Mouse (Mus musculus) erythroid progenitor cell, adult 5-6 weeks (primary cell): Measurements from ENCODE around the gene Ints3. TPM values are rescaled to one million over a fixed set of nuclear protein-coding genes. Genes with fewer than 3 reads are reported as not detected.
"Not testable (repeated sequence)": the region's sequence is repeated elsewhere in the genome, so short reads cannot be mapped to it uniquely, and the experiment has no call there.

Source experiments
- ATAC-seq: replicated peaks from 2 replicates; pipeline ENCODE4 v1.8.0; 2016; ENCODE audit warnings: moderate number of reproducible peaks, mild to moderate bottlenecking, moderate TSS enrichment, inconsistent platforms; ENCODE audit not compliant: poor library complexity, low FRiP score, severe bottlenecking
- total RNA-seq, 2 experiments: library from RNA; stranded (forward) in 1 of 2; stranded (reverse) in 1 of 2; fragments of 150-400 nt in 1 of 2; fragments of 186-747, 209-891 nt in 1 of 2; gene quantifications; 2 replicates each; pipeline versions ENCODE4 v1.2.3 to v1.2.4; 2015 to 2017; ENCODE audit warnings: low replicate concordance in 2 of 2

Ints3 gene
- total RNA-seq, 2 experiments from 2014 or later = 6.7 to 13.2 TPM

DNA sequence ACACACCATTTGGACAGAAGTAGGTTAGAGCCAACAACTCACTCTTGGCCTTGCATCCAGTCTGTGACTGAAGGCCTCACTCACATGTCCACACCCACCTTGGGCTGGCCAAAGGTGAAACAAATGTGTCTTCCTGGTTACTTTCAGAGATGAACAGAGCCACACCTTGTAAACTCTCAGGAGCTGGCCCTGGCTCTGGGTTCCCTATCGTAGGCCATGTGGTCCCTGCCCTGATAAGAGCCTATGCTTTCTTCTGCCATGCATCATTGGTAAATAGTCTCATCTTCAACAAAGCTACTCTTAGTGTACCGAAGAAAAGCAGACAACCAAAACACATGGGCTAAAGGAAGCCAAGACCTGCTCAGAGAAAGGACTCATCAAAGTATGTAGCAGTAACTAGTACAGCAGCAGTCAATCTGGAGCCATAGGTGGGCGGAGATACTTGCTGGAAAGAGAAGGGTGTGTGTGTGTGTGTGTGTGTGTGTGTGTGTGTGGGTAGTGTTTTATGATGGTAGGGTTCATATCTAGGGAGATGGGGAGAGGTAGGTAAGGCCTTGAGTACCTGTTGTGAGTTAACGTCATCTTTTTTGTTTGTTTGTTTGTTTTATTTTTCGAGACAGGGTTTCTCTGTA is 66.3 kb downstream of the Ints3 start:
- no peak for ATAC-seq

- no peak for ATAC-seq
These were observed 71.1 kb downstream of the Ints3 start for GRCm38 (mm10) chr3:90362346-90362745.

GRCm38 (mm10) chr3:90361476-90361875 is 71.9 kb downstream of the Ints3 start:
- ATAC-seq = no peak

DNA sequence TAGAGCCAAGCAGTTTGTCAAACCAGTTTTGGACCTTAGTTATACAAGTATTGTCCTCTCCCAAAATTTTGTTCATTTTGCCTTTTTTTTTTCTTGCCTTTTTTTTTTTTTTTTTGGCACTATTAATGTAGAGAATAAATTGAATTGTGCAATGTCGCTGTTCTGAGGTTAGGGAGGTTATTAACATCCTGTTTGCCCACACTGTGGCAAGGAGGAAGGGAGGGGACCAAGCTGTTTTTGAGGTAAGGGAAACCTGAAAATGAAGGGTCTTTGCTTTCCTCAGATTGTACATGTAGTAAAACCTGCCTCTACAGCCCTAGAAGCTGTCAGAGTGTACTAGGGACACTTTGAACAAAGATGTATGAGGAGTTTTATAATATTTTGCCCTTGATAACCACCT is 74.2 kb downstream of the Ints3 start:
- no peak for ATAC-seq

GRCm38 (mm10) chr3:90357959-90358358 is 75.5 kb downstream of the Ints3 start:
- ATAC-seq = no peak

GRCm38 (mm10) chr3:90347847-90348246 is 85.6 kb downstream of the Ints3 start:
- no peak for ATAC-seq

DNA sequence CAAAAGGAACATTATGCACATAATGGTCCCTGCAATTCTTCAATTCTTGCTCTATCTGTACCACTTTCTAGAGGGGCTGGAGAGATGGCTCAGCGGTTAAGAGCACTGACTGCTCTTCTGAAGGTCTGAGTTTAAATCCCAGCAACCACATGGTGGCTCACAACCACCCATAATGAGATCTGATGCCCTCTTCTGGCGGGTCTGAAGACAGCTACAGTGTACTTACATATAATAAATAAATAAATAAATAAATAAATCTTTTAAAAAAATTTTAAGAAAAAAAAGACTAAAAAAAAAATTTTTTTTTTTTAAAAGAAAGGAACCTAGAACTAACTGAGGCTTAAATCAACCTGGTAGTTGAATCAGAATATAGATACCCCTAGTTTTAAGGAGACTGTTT is 90.6 kb downstream of the Ints3 start:
- not testable (repeated sequence) for ATAC-seq

Other genes starting within 250 kb of the Ints3 start
- gene Rps27, start 220.0 kb downstream of the Ints3 start, total RNA-seq (2015; ENCODE audit: low replicate concordance) = 1,008 and 1,082 TPM in 2 replicates
- gene Rps27, start 220.0 kb downstream of the Ints3 start, total RNA-seq (2017; ENCODE audit: low replicate concordance) = 1,107 and 1,635 TPM in 2 replicates
- not detected in 2 replicates for gene Rab13, start 219.9 kb downstream of the Ints3 start, total RNA-seq (2015; ENCODE audit: low replicate concordance)
- gene Rab13, start 219.9 kb downstream of the Ints3 start, total RNA-seq (2017; ENCODE audit: low replicate concordance) = 0.39 and 0.53 TPM in 2 replicates
- gene Jtb, start 202.0 kb downstream of the Ints3 start, total RNA-seq (2015; ENCODE audit: low replicate concordance) = 10.9 and 46.5 TPM in 2 replicates
- gene Jtb, start 202.0 kb downstream of the Ints3 start, total RNA-seq (2017; ENCODE audit: low replicate concordance) = 1.9 and 9.1 TPM in 2 replicates
- gene Creb3l4, start 190.1 kb downstream of the Ints3 start, total RNA-seq (2015; ENCODE audit: low replicate concordance) = not detected in 2 replicates
- not detected in 2 replicates for gene Creb3l4, start 190.1 kb downstream of the Ints3 start, total RNA-seq (2017; ENCODE audit: low replicate concordance)
- gene Slc39a1, start 185.4 kb downstream of the Ints3 start, total RNA-seq (2015; ENCODE audit: low replicate concordance) = 2.1 and 5.0 TPM in 2 replicates
- gene Slc39a1, start 185.4 kb downstream of the Ints3 start, total RNA-seq (2017; ENCODE audit: low replicate concordance) = 2.2 and 7.4 TPM in 2 replicates
- 10.8 and 14.3 TPM in 2 replicates for gene Crtc2, start 179.5 kb downstream of the Ints3 start, total RNA-seq (2015; ENCODE audit: low replicate concordance)
- gene Crtc2, start 179.5 kb downstream of the Ints3 start, total RNA-seq (2017; ENCODE audit: low replicate concordance) = 5.3 and 16.5 TPM in 2 replicates
- 13.3 and 40.2 TPM in 2 replicates for gene Dennd4b, start 168.4 kb downstream of the Ints3 start, total RNA-seq (2015; ENCODE audit: low replicate concordance)
- 3.2 and 13.5 TPM in 2 replicates for gene Dennd4b, start 168.4 kb downstream of the Ints3 start, total RNA-seq (2017; ENCODE audit: low replicate concordance)
- gene Gatad2b, start 140.4 kb downstream of the Ints3 start, total RNA-seq (2015; ENCODE audit: low replicate concordance) = 55.8 and 59.8 TPM in 2 replicates
- 47.2 and 47.7 TPM in 2 replicates for gene Gatad2b, start 140.4 kb downstream of the Ints3 start, total RNA-seq (2017; ENCODE audit: low replicate concordance)
- gene Slc27a3, start 43.7 kb downstream of the Ints3 start, total RNA-seq (2015; ENCODE audit: low replicate concordance) = not detected in 2 replicates
- gene Slc27a3, start 43.7 kb downstream of the Ints3 start, total RNA-seq (2017; ENCODE audit: low replicate concordance) = 1.0 TPM in 1 of 2 replicates, not detected in the other
- not detected in 2 replicates for gene Npr1, start 32.2 kb upstream of the Ints3 start, total RNA-seq (2015; ENCODE audit: low replicate concordance)
- not detected in 2 replicates for gene Npr1, start 32.2 kb upstream of the Ints3 start, total RNA-seq (2017; ENCODE audit: low replicate concordance)
- gene Ilf2, start 42.5 kb upstream of the Ints3 start, total RNA-seq (2015; ENCODE audit: low replicate concordance) = 61.6 and 86.5 TPM in 2 replicates
- gene Ilf2, start 42.5 kb upstream of the Ints3 start, total RNA-seq (2017; ENCODE audit: low replicate concordance) = 93.7 and 150 TPM in 2 replicates
- gene Snapin, start 57.4 kb upstream of the Ints3 start, total RNA-seq (2015; ENCODE audit: low replicate concordance) = 11.3 and 17.7 TPM in 2 replicates
- gene Snapin, start 57.4 kb upstream of the Ints3 start, total RNA-seq (2017; ENCODE audit: low replicate concordance) = 13.1 and 16.4 TPM in 2 replicates
- 78.9 and 101 TPM in 2 replicates for gene Chtop, start 75.9 kb upstream of the Ints3 start, total RNA-seq (2015; ENCODE audit: low replicate concordance)
- gene Chtop, start 75.9 kb upstream of the Ints3 start, total RNA-seq (2017; ENCODE audit: low replicate concordance) = 47.3 and 66.6 TPM in 2 replicates
- 27.7 and 33.9 TPM in 2 replicates for gene S100a1, start 80.8 kb upstream of the Ints3 start, total RNA-seq (2015; ENCODE audit: low replicate concordance)
- 18.2 and 22.8 TPM in 2 replicates for gene S100a1, start 80.8 kb upstream of the Ints3 start, total RNA-seq (2017; ENCODE audit: low replicate concordance)
- gene S100a13, start 80.8 kb upstream of the Ints3 start, total RNA-seq (2015; ENCODE audit: low replicate concordance) = 8.8 and 10.8 TPM in 2 replicates
- 6.7 and 9.5 TPM in 2 replicates for gene S100a13, start 80.8 kb upstream of the Ints3 start, total RNA-seq (2017; ENCODE audit: low replicate concordance)
- gene S100a14, start 93.2 kb upstream of the Ints3 start, total RNA-seq (2015; ENCODE audit: low replicate concordance) = not detected in 2 replicates
- gene S100a14, start 93.2 kb upstream of the Ints3 start, total RNA-seq (2017; ENCODE audit: low replicate concordance) = not detected in 2 replicates
- not detected in 2 replicates for gene S100a16, start 103.6 kb upstream of the Ints3 start, total RNA-seq (2015; ENCODE audit: low replicate concordance)
- gene S100a16, start 103.6 kb upstream of the Ints3 start, total RNA-seq (2017; ENCODE audit: low replicate concordance) = not detected in 2 replicates
- gene S100a3, start 127.0 kb upstream of the Ints3 start, total RNA-seq (2015; ENCODE audit: low replicate concordance) = not detected in 2 replicates
- gene S100a3, start 127.0 kb upstream of the Ints3 start, total RNA-seq (2017; ENCODE audit: low replicate concordance) = not detected in 2 replicates
- not detected in 2 replicates for gene S100a2, start 156.6 kb upstream of the Ints3 start, total RNA-seq (2015; ENCODE audit: low replicate concordance)
- gene S100a2, start 156.6 kb upstream of the Ints3 start, total RNA-seq (2017; ENCODE audit: low replicate concordance) = not detected in 2 replicates
- gene Gm42674, start 168.3 kb upstream of the Ints3 start, total RNA-seq (2015; ENCODE audit: low replicate concordance) = not detected in 2 replicates
- gene Gm42674, start 168.3 kb upstream of the Ints3 start, total RNA-seq (2017; ENCODE audit: low replicate concordance) = not detected in 2 replicates
- gene S100a4, start 170.1 kb upstream of the Ints3 start, total RNA-seq (2015; ENCODE audit: low replicate concordance) = 36.9 and 83.6 TPM in 2 replicates
- gene S100a4, start 170.1 kb upstream of the Ints3 start, total RNA-seq (2017; ENCODE audit: low replicate concordance) = 29.4 and 37.4 TPM in 2 replicates
- not detected in 2 replicates for gene S100a5, start 174.9 kb upstream of the Ints3 start, total RNA-seq (2015; ENCODE audit: low replicate concordance)
- not detected in 2 replicates for gene S100a5, start 174.9 kb upstream of the Ints3 start, total RNA-seq (2017; ENCODE audit: low replicate concordance)
- 132 and 138 TPM in 2 replicates for gene S100a6, start 179.3 kb upstream of the Ints3 start, total RNA-seq (2015; ENCODE audit: low replicate concordance)
- 41.6 and 73.8 TPM in 2 replicates for gene S100a6, start 179.3 kb upstream of the Ints3 start, total RNA-seq (2017; ENCODE audit: low replicate concordance)
- not detected in 2 replicates for gene S100a7a, start 220.4 kb upstream of the Ints3 start, total RNA-seq (2015; ENCODE audit: low replicate concordance)
- gene S100a7a, start 220.4 kb upstream of the Ints3 start, total RNA-seq (2017; ENCODE audit: low replicate concordance) = not detected in 2 replicates
- gene S100a8, start 235.4 kb upstream of the Ints3 start, total RNA-seq (2015; ENCODE audit: low replicate concordance) = 5,294 and 6,274 TPM in 2 replicates
- 2,245 and 2,738 TPM in 2 replicates for gene S100a8, start 235.4 kb upstream of the Ints3 start, total RNA-seq (2017; ENCODE audit: low replicate concordance)